Mouse (Mus musculus): ENCODE results near the gene Arhgef19. TPM values are rescaled to one million over a fixed set of nuclear protein-coding genes. Genes with fewer than 3 reads are reported as not detected.

Gene Arhgef19
- total RNA-seq, 2 experiments from 2014 or later: not detected

DNA sequence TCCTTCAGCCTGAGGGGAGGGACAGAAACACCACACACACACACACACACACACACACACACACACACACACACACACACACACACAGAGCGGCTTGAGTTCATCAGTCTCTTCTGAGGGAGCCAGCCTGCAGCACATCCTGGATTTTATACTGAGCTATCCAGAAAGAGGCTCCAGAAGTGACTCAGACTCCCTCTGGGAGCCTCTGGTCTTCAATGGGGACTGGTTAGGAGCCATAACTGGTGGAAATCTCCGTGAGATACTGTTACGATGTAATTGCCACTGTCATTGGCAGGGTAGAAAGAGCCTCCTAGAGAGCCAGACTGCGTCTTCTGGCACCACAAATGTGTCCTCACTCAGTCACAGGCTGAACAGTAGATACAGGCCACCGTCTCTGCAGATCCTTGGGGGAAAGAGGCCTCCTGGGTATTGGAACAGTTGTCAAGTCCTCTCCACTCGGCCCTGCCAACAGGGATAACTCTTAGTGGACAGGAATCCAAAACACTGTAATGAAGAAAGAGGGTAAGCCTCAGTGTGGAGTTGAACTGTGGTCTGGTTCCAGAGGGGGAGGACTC lies 3.7 kb upstream of the Arhgef19 start:
- no peak for ATAC-seq (replicated peaks; ENCODE audit: poor library complexity)

DNA sequence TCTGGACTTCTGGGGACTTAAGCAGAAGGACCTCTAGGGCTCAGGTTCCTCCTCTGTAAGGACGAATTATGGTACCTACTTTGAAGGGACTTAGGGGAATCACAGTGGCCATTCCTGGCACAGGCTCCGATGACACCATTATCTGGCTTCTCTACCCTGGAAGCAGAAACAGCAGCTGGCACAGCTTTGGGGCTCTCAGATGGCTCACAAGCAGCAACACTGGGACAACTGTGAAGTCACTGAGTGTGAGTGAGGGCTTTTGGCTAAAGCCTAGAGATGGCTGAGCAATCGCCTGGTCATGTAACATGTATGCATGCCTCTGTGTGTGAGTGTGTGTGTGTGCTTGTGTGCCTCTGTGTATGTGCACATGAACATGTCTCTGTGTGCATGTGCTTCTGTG lies 2.4 kb upstream of the Arhgef19 start:
- no peak for ATAC-seq (replicated peaks; ENCODE audit: poor library complexity)

DNA sequence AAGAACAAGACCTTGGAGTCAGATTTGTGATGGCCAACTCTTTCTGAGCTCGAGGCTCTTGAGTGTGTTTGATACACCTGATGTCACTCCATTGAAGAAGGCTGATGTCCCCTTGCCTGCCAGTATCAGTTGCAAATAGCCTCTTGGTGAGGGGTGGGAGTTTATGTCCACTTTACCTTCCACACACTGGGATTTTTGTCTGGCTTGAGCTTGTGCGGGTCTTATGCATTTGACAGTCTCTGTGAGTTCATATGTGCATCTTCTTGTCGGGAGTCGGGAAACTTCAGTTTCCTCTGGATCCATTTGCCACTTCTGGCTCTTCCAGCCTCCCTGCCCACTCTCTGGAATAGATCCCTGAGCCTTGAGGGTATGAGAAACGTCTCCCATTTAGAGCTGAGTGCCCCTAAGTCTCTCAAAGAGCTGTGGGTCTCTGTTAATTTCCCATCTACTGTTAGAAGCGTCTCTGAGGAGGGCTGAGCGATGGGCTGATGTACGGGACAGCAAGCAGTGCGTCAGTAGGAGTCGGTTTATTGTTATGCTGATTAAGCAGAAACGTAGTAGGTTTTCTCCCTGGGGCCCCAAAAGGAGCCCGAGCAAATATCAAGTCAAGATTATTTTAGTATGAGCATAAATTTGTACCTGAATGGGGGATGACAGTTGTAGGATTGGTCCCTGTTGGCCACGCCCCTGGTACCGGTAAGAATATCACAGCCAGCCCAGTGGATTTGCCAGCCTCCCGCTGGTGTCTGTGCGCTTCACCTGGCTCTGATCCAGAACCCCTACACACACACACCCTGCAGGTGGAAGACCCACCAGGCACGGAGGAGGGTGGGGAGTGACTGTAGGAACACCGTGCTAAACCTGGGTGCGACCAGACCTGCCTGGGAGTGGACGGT lies 559 bp upstream of the Arhgef19 start:
- ATAC-seq (replicated peaks; ENCODE audit: poor library complexity): no peak

- ATAC-seq (replicated peaks; ENCODE audit: poor library complexity): peak; percentile 59
Observed at GRCm38 (mm10) chr4:141240617-141241016, 1.3 kb downstream of the Arhgef19 start.

DNA sequence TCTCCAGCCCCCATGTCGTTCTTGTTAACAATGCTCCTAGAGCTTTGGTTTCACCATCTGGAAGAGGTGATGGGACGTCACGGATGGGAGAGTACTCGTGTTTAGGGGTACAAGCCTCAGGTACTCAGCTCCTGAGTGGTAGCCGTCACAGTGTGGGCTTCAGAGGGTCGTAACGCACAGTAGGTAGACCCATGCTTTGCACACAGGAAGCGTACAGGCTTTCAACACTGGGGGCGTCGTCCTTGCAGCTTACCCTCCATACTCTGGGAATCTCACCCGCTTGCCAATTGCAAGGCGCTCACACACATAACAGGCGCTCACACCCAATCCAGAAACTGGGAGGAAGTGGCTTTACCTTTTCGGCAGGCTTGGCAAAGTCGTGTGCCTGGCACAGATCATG lies 2.6 kb downstream of the Arhgef19 start:
- no peak for ATAC-seq (replicated peaks; ENCODE audit: poor library complexity)

GRCm38 (mm10) chr4:141242651-141243241 lies 3.4 kb downstream of the Arhgef19 start:
- ATAC-seq (replicated peaks; ENCODE audit: poor library complexity): no peak

DNA sequence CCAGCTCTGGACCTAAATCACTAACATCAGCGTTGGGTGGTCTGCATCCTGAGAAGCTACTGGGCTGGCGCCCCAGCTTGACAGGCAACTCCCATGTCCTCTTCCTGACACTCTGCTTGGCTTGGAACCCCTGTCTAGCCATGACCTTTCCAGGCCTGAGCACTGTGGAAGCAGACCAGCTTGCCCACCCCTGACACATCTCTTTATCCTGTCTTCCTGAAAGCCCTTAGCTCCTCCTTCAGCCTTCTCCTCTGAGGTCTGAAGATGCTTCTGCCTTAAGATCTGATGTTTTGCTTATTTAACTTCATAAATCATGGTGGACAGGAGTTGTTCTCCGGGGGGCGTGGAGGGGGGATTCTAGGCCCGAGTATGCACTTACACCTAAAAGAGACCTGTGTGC lies 4.3 kb downstream of the Arhgef19 start:
- ATAC-seq (replicated peaks; ENCODE audit: poor library complexity): no peak

DNA sequence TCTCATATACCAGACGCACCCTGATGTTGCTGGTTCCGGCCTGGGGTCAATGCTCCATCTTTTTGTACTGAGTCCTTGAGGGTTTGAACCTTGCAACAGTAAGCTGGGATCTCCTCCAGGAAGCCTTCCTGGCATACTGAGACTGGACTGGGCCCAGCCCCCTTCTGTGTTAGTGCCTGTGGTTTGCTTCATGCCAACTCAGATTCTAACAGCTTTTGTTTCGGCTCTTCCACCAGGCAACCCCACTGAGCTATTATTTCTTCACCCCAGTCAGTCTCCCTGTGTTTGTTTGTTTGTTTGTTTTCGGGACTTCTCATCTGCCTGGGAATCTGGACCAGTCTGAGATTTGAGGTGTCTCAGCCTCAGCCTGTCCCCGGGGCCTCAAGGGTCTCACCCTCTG lies 5.1 kb downstream of the Arhgef19 start:
- no peak for ATAC-seq (replicated peaks; ENCODE audit: poor library complexity)

- ATAC-seq (replicated peaks; ENCODE audit: poor library complexity): no peak
Observed at GRCm38 (mm10) chr4:141244931-141245425, 5.7 kb downstream of the Arhgef19 start.

GRCm38 (mm10) chr4:141246089-141246997 lies 7.0 kb downstream of the Arhgef19 start:
- ATAC-seq (replicated peaks; ENCODE audit: poor library complexity): no peak

DNA sequence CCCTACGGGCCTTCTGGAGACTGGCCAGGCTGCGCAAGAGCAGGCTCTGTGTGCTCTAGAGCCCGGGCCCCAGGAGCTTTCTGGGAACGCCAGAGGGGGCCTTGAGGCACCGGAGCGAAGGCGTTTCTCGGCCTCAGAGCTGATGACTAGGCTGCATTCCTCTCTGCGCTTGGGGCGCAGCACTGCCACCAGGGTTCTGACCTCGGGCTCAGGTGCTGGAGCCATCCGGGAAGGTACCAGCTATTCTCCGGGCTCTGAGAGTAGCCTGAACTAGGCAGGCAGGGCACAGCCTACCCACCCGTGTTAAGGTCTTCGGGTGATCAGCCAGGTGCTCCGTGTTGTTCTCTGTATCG lies 7.7 kb downstream of the Arhgef19 start:
- no peak for ATAC-seq (replicated peaks; ENCODE audit: poor library complexity)

DNA sequence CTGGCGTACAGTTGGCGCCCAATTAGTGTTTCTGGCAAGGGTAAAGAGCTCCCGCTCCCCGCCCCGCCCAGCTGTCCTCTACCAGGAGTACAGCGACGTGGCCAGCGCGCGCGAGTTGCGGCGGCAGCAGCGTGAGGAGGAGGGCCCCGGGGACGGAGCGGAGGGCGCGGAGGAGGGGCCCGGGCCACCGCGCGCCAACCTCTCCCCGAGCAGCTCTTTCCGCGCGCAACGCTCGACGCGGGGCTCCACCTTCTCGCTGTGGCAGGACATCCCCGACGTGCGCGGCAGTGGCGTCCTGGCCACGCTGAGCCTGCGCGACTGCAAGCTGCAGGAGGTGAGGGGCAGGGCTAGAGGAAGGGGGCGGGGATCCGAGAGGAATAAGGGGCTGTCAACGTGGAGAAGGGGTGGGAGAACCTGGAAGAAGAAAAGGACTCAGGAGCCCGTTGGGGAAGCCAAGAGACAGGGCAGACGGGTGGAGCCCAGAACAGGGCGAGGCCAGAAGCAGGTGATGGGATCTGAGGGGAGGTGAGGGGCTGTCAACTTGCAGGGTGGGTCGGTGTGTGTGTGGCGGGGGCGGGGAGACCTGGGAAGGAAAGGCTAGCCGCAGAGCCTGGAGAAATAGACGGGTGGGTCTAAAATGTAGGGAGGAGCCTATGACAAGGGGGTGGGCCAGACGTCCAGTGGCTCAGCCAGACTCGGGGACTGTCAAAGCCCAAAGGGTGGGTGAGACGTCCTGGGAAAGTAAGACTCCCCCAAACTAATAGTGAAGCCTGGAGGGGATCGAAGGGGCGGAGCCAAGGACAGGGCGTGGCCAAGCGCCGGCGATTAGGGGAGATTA lies 8.7 kb downstream of the Arhgef19 start:
- ATAC-seq (replicated peaks; ENCODE audit: poor library complexity): no peak

GRCm38 (mm10) chr4:141248614-141248978 lies 9.3 kb downstream of the Arhgef19 start:
- peak; percentile 25 for ATAC-seq (replicated peaks; ENCODE audit: poor library complexity)

DNA sequence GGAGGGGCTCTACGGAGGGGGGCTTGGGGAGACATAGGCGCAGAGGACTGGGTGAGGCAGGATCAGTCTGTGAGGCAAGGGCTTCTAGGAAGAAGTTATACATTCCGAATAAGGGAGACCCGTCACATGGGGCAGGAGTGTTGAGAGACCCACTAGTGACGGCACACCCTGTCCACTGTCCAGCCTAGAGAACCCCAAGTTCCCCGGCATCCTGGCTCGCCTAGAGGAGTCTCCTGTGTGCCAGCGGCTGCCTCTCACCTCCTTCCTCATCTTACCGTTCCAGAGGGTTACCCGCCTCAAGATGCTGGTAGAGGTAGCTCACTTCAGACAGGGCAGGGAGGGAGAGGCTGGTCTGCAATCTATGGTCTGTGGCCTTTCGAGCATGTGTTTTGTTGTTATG lies 10.1 kb downstream of the Arhgef19 start:
- ATAC-seq (replicated peaks; ENCODE audit: poor library complexity): no peak

GRCm38 (mm10) chr4:141251071-141251470 lies 11.8 kb downstream of the Arhgef19 start:
- no peak for ATAC-seq (replicated peaks; ENCODE audit: poor library complexity)

DNA sequence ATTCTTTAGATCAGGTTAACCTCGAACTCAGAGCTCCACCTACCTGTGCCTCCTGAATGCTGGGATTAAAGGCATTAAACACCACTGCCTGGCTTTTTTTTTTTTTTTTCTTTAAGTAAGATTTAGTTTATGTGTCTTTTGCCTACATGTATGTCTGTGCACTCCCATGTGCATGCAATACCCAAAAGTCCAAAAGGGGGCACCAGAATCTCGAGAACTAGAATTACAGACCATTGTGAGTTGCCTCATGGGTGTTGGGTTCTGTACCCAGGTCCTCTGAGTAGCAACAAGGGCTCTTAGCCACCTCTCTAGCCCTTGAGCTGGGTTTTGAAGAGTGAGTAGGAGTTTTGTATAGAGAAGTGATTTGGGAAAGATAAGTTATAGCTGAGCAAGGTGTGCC lies 13.3 kb downstream of the Arhgef19 start:
- no peak for ATAC-seq (replicated peaks; ENCODE audit: poor library complexity)

- no peak for ATAC-seq (replicated peaks; ENCODE audit: poor library complexity)
Observed at GRCm38 (mm10) chr4:141254234-141254633, 14.9 kb downstream of the Arhgef19 start.

DNA sequence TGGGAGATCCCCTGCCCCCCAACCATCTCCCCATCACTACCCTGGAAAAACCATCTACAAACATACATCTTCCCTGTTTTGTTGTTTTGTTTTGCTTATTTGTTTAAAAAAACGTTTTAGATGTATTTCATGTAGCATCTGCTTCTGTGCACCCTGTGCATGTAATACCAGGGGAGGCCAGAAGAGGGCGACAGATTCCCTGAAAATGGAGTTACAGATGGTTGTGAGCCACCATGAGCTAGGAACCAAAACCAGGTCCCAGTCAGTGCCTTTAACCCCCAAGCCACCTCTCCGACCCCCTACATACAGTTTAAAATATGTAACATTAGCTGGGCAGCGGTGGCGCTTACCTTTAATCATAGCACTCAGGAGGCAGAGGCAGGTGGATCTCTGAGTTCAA lies 18.1 kb downstream of the Arhgef19 start:
- ATAC-seq (replicated peaks; ENCODE audit: poor library complexity): peak; percentile 60

- no peak for ATAC-seq (replicated peaks; ENCODE audit: poor library complexity)
Observed at GRCm38 (mm10) chr4:141259413-141259812, 20.1 kb downstream of the Arhgef19 start.
